Mouse (Mus musculus) retina, postnatal 1 day (tissue): ENCODE measurements at regions not wholly inside any gene's neighbourhood (a gene's known extent, or its start where the extent isn't known, plus 50 kb on each side); places are given as distances from the start of the nearest gene placed in this dataset.

Source experiments
- DNase-seq: peaks from one replicate; pipeline ENCODE4 v3.0.0-alpha.2; 2012

DNA sequence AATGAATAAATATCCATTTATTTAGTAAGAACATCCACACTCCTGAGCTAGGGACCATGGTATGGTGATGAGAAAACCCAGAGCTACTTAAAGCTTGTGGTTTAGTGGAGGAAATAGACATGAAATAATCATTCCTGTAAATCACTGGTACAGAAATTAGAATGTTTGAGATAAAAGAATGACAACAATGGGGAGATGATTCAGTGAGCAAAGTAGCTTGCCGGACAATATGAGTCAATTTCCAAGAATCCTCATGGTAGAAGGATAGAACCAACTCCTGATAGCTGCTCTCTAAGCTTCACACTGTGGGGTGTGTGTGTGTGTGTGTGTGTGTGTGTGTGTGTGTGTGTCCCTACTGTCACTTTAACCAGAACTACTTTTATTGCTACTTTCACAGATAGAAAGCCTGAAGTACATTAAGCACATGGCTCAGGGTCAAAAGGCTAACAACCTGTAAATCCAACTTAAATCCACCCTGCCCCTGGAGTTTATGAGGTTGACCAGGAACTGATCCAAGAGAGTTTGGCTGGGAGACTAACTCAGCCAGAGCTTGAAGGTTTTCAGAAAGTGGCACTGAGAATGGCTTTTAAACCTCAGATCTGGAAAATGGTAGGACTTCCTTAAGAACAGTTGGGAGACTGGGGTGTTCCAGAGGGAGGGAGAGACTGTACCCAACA is 336.9 kb upstream of the Gcfc2 start:
- DNase-seq, result no peak

- peak; percentile 32 for DNase-seq
These were observed 333.7 kb upstream of the Gcfc2 start for GRCm38 (mm10) chr6:81589727-81590126.

DNA sequence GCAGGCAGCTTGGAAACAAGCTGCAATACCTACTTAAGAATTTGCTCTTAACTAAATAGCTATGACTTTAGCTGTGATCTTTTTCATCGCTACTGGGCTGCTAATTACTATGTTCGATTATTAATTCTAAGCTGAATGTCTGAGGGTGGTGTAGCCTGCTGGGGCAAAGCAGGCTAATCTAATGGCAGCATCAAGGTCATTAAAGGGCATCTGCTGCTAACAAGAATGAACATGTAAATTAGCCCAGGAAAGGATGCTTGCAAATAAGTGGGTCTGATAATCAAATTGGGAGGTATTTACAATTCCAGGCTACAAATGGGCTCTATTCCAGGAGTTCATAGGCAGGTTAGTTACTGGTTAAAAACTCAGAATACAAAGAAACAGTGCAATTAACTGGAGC is 327.5 kb upstream of the Gcfc2 start:
- no peak for DNase-seq

- DNase-seq, result no peak
These were observed 314.8 kb upstream of the Gcfc2 start for GRCm38 (mm10) chr6:81608637-81609036.

DNA sequence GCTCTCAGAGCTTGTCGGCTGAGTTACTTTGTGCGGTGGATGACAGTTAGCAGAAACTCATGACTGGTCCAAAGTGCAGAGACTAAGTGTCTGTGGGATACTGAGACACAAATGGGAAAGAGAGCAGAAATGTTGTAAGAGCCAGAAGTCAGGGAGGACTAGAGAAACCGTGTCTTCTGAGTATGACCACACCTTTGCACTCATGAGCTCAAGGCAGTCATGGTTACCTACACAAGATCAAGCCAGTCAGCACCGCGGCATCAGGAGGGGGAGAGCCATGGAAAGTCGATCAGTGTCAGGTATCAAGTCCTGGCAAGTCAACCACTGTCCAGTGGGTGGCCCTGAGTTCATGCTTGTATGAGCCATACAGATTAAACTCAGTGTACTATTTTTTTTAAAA is 311.5 kb upstream of the Gcfc2 start:
- DNase-seq, result no peak

DNA sequence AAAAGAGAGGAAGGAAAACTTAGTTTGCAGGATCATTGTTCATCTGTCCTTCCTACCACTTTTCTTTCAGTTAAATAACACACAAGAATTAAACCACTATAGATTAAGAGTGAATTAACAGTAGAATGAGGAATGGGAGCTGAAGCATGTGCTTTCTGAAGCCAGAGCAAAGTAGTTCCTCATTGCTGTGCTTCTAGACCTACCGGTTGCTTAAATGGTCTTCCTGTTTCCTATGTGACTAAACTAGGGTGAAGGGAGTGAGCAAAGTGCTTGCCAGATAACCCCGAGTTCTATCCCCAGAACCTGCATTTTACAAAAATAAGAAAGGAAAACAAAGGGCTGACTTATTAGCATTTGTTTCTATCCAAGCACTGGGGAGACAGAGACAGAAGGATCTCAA is 305.5 kb upstream of the Gcfc2 start:
- DNase-seq, result no peak

DNA sequence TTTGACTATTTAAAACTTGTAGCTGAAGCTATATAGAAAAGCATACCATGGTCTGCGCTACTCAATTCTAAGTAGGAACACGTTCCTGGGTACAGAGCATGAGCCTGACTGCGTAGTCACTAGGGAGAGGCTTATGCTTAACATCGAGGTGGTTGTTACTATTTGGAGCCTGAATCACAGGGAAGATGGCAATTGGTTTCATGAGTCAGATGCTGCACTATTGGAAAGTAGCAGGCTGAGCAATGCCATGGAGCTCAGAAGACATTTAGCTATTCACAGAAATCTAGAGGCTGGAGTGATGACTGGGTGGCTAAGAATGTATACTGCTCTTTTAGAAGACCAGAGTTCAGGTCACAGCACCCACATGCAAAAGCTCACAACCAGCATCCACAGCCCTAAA is 302.4 kb upstream of the Gcfc2 start:
- no peak for DNase-seq

DNA sequence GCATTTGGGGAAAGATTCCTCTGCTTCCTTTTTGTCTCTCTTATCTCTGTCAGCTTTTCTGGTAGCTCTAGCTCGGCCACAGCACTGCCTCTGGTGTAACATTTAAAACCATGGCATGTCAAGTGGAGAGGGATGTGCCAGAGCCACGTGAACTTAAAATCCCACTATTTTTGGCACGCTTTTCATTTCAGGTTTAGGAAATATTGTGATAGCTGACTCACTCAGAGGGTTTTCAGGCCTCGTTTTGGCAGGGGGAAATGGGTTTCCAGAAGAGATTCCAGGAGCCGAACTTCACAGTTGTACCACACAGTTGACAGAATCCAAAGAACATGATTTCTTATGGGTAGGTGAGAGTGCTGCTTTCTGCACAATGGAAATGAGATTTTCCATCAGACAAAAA is 300.8 kb upstream of the Gcfc2 start:
- no peak for DNase-seq

GRCm38 (mm10) chr6:81625016-81625415 is 298.5 kb upstream of the Gcfc2 start:
- DNase-seq, result no peak

DNA sequence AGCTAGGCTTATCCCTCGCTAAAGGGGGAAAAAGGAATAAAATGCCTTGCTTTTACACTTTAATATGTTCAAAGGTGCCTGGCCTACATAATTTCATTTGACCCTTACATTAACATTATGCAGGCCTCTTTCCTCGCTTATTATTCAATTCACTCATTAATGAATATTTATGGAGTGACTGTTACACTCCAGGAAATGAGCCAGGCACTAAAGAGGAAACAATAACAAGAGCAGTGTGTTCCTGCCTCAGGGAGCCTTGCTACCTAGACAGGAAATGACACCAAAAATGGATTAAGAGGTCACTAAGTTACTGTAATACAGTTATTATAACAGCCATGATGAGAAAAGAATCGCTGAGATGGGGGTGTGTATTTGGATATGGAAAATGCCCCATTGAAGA is 289.9 kb upstream of the Gcfc2 start:
- DNase-seq, result no peak

DNA sequence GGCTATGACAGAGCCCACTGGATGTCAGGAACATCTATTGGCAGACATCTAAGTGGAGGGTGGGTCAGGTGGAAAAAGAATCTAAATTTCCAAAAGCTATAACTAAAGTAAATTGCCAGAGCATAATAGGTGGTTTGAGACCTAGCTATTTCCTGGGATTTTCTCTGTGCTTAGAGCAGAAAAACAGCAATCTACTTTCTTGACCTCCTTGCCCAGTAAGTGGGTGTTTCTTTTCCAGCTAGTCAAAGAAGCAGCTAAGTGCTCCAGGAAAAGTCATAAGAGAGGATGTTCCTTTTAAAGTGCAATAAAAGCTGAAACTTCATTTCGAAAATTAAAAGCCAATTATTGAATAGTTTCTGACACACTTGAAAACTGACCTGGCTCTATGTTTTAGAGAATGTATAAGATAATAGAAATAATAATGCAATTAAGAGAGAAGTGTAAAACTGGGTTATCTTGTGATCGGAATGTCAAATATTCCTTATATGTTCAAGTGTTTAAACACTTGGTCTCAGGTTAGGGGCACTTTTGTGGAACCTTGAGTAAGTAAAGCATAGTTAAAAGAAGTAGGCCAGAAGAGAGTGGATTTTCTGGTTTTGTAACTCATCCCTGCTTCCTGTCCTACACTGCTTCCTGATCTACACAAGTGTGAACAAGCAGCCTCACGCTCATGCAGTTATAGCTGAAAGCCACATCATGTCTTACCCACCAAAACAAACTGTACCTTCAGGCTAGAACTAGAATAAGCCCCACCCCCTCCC is 275.7 kb upstream of the Gcfc2 start:
- no peak for DNase-seq

DNA sequence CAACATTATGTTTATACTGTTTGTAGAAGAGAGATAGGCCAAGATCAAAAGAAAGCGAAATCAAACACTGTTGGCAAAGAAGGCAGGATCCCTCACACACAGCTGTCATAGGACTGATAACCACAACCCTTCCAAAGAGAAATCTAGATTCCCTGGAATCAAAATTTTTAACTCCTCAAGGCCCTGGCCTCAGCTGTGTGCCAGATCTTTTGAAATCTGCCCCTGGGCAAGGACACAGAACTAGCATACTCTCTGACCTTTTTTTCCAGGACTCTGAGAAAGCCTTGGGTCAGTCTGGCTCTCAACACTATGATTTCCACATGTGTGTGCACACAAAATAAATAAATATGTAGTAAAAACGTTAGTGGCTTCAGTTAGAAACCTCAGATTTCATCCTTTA is 271.6 kb upstream of the Gcfc2 start:
- DNase-seq, result no peak

DNA sequence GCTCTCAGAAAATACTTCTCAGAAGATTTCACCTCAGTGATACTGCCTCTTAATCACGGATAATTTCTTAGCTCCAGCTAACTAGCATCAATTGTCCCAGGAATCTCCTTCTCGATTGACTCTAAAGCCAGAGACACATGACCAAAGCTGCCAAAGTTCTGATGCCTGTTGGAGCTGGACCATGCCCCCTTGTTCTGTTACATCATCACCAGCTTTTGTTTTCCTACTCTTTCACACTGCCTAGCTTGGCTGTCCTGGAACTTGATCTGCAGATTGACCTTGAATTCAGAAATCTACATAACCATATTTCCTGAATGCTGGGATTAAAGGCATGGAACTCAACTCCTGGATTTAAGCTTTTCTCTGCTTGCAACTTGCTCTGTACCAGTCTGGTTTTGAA is 268.3 kb upstream of the Gcfc2 start:
- no peak for DNase-seq

DNA sequence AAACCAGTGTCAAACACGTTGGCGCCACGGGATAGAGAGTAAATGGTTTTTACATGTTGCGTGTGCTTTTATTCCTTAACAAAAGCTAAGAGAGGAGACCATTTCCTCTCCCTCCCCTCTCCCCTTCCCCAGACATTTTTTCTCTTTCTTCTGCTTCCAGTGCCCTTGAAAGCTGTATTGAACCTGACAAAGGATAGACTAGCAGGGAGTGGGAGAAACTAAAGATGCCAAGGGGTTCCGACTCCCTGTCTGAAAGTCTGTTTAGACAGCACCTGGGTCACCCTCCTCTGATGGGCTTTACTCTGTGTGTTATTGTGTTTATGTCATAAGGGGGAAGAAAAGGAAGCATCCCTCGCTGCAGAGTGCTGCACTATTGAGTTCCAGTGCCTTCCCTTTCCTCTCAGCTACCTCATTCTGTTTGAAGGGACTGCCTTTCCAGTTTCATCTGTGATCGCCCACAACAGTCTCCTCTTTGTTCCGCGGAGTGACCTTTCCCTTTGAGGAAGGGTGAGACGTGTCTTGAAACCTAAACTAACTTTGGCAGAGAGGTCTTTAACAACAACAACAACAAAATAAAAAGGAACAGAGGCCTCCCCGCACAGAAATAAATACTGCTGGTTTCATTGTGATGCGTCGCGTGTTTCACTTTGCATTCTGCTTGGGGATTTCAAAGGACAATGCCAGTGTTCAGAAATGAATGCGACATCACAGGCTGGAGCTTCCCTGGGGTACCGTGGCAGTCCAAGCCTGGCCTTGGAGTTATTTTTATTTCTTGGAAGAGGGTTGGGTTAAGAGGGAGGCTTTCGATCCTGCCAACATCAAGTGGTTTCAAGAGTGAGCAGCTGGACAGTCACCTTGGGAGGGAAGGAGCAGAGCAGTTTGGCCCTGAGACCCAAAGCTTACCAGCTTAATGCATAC is 262.7 kb upstream of the Gcfc2 start:
- no peak for DNase-seq

GRCm38 (mm10) chr6:81668944-81669343 is 254.5 kb upstream of the Gcfc2 start:
- no peak for DNase-seq

- DNase-seq, result no peak
These were observed 250.2 kb upstream of the Gcfc2 start for GRCm38 (mm10) chr6:81673316-81673715.

GRCm38 (mm10) chr6:81697284-81697683 is 226.2 kb upstream of the Gcfc2 start:
- DNase-seq, result no peak

- no peak for DNase-seq
These were observed 225.3 kb upstream of the Gcfc2 start for GRCm38 (mm10) chr6:81698173-81698572.

DNA sequence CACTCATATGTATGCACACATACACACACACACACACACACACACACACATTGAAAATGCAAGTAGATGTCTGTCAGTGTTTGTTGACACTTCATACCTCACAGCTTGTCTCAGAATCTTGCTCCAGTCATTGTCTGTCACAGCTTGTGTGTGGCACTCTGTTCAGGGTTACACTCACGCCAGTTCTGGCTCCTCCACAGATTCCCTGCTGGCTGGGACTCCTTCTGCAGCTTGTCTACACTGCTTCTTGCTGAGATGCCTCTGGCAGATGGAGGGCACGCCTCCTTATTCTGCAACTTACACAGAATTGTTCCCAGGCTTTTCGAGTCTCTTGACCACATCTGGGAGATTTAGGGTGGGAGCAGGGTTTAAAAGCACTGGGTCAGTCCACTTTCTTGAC is 208.6 kb upstream of the Gcfc2 start:
- DNase-seq, result no peak

- DNase-seq, result no peak
These were observed 207.1 kb upstream of the Gcfc2 start for GRCm38 (mm10) chr6:81716371-81716770.

- DNase-seq, result no peak
These were observed 198.6 kb upstream of the Gcfc2 start for GRCm38 (mm10) chr6:81724601-81725545.

DNA sequence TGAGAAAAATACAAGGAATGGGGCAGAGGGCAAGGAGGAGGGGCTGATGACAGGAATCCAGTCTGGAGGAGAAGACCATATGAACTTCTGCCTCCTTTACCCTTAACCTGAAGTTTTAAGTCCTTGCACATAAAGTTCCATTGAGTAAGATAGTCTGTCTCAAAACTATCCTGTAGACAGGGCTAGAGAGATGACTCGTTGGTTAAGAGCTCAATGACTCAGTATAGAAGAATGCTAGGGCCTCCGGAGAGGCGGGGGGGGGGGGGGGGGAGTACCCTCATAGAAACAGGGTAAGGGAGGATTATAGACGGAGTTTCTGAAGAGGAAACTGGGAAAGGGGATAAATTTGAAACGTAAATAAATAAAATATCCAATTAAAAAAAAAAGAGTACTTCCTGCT is 191.8 kb upstream of the Gcfc2 start:
- no peak for DNase-seq

- DNase-seq, result no peak
These were observed 189.9 kb upstream of the Gcfc2 start for GRCm38 (mm10) chr6:81733527-81733926.
